Mouse (Mus musculus) E14TG2a.4 (cell line): ENCODE results near the gene Klrg1.

Experiments
- CTCF ChIP-seq: conservative IDR thresholded peaks from 2 replicates; pipeline ENCODE4 v1.5.1; 2014; ENCODE audit warnings: low read length
- NANOG ChIP-seq: IDR thresholded peaks from 2 replicates; pipeline ENCODE4 v1.6.1; 2014; ENCODE audit warnings: borderline replicate concordance, low read length, mixed read lengths

GRCm38 (mm10) chr6:122291735-122292134 is 9.1 kb upstream of the Klrg1 start:
- no peak for TF ChIP-seq CTCF
- no peak for TF ChIP-seq NANOG
